Mouse (Mus musculus): ENCODE measurements around the gene Bfar.
A peak's percentile ranks its signal among the peaks of the same experiment; 100 is the strongest.
"Not testable (repeated sequence)": the region's sequence is repeated elsewhere in the genome, so short reads cannot be mapped to it uniquely, and the experiment has no call there.

Bfar gene

DNA sequence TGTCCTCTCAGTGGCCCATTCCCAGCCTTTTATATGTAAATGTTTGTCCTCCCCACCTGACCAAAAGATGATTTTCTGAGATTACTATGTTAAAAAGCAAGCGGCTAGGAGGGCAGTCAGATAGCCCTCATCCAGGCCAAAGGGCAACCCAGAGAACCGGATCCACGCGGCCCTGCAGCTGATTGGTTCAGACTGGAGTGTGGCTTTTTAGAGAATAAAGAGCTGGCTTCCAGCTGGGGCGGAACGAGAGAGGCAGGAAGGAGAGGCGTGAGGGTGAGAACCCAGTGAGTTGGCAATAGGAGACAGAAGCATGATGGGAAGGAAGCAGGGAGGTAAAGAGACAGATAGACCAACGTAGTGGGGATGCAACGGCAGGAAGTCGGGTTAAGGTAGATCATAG is 51.3 kb downstream of the Bfar start:
- DNase-seq, result peak; percentile 20 to 43

DNA sequence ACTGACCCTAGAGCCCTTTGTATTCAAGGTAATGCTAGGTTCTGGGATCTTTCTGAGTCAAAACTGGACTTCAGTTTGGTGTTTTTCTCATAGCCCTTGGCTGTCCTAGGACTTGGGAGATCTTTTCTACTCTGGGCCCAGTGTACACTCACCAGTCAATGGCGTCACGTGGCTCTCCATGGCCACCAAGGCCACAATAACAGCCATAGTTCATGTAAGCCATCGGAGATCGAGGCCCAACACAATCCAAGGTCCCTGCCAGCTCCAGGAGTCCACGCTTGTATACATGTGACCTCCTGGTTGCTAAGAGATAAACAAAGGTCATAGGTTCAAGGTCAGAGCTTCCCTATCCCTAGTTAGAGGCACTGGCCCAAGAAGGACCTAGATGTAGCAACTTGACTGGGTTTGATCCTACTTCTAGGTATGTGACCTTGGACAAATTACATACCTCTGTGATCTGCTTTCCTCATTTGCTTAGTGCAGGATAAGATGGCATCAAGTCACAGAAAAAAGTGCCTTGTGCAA is 56.2 kb downstream of the Bfar start:
- DNase-seq, result no peak

DNA sequence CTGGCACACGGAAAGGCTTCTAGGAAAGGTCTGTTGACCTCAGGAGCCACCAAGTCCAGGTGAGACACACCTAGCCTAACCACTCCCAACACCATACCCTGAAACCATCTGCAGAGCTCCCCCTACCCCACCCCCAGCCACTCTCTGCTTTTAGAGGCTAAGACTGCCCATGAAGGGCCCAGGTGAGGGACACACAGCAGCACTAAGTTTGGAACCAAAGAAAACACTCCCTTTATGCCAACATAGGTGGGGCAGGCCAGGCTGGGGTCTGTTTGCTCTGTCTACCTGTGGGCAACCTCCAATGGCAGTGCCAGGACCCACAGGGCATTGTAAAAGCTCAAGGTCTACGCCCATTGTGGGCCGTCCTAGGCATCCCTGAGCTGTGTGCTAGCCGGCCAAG is 57.8 kb downstream of the Bfar start:
- no peak for DNase-seq

DNA sequence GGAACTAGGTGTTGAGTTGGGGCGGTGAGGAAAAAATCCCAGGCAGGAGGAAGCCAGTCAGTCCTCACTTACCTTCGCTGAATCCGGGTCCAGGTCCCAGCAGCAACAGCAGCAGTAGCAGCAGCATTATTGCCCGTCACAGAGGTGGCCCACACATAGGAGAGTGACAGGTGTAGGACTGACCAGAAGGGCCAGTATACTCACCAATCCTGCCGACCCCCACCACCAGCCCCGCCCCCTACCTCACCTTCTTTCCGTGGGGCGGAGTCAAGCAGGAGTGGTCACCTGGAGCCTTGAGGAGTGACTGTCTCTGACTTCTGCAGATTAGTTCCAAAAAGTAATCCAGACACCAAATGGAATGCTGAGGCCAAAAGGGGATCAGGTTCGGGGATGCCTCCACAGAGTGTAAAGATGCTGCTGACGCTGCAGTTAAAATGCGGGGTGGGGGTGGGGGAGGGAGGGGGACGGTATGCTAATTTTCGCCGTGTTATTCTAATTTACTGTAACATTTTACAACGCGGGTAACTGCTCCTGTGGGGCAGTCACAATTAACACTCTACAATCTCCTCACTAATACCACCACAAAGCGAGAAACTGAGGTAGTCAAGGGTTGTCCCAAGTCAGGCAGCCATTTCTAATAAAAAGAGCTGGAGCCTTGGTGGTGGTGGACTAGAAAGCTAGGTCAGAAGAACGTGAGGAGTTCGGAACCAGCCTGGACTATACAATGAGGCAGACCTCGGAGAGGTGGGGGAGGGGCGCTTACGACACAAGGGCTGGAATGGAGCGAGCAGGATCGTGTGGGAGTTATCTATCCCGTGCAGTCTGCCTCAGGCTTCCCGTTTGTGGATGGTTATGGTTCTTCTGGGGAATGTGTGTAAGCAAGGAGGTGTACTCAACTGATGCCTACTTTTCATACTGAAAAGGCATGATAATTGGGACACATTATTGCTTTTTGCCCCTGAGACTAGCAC is 58.9 kb downstream of the Bfar start, which contains the start of gene Pla2g10:
Gene Pla2g10 (minus strand): TSS at position 699 of the 971 bp plus-strand sequence.
- peak in 1 of 2 experiments; percentile 6 for DNase-seq

DNA sequence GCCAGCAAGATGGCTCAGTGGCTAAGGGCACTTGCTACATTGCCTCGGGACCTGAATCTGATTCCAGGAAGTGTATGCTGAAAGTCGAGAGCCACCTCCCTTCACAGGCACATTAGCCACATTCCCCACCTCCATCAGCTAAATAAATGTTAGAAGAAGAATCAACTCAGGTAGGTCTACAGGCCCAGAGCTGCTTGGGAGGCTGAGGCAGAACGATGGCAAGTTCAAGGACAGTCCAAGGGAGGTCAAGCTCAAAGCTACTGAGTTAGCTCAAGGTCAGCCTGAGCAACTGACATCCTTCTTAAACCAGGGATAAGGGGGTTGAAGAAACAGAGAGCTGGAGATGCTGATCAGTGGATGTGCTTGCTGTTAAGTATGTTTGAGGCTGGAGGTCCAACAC is 61.1 kb downstream of the Bfar start:
- no peak for DNase-seq

DNA sequence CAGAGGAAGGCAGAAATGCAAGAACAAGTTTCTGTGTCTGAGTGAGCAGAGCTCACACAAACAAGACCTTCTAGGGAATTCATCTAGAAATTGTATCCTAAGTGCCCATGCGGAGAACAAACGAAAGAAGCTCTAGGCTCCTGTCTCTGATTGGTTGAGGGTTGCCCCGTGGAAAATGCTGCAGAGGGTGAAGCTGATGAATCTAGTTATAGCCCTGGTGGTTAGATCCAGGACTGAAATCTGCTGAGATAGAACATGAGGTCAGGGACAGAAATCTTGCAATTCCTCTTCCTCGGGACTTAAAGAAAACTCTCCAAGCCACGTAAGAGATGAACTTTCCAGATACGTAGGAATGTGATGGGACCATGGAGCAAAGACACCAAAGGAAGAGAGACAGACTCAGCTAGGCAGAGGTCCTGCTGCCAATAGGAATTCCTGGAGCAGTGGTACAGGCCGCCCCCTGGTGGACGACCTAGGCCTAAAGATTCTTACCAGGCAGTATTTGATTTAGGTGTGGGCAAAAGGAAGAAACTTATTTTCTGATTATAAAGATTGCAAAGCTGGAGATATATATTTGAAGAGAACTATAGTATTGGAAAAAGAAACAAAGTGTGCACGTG is 62.0 kb downstream of the Bfar start:
- DNase-seq, result peak; percentile 76 to 93

DNA sequence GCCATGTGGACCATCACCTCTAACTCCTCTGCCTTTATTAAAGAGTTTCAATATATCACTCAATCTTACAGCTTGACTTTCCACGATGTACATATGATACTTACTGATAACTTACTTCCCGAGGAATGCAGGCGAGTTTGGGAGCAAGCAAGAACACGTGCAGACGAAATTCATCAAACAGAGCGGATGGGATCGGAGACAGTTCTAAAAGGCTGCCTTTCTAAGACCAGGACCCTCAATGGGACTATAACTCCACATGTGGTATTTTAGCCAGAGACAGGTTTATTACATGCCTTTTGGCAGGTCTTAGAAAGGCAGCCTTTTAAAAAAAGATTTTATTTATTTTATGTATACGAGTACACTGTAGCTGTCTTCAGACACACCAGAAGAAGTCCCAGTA is 64.3 kb downstream of the Bfar start:
- no peak for DNase-seq

DNA sequence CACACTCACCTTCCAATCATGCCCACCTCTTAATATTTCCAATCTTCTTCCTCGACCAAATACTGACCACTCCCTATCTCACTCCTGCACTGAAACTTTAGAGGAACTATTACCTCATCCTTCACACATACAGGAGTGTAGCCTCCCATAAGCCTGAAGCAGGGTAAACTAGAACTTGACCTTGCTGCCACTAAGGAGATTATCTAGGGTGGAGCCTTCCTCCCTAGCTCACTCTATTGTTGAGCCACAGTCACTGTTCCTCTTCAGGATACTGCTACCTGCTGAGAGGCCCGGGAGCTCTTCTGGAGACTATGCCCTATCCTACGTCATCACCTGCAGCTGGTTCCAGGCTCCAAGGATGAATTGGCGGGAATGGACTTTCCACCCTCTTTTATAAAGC is 67.4 kb downstream of the Bfar start:
- DNase-seq, result not testable (repeated sequence)

DNA sequence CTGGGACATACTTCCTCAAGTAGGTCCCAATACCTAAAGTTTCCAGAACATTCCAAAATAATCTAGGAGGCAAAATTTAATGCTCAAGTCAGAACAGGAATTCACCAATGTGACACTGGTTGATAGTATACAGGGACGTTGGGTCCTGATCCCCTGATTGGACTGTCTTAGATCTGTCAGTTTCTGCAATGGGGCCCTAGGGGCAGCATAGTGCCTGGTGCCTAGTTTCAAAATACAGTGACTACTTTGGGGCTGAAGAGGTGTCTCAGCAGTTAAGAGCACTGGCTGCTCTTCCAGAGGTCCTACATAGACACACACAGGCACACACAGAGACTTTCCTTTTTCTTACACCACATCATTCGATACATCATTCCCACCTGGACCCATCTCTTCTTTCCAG is 69.2 kb downstream of the Bfar start:
- DNase-seq, result no peak

DNA sequence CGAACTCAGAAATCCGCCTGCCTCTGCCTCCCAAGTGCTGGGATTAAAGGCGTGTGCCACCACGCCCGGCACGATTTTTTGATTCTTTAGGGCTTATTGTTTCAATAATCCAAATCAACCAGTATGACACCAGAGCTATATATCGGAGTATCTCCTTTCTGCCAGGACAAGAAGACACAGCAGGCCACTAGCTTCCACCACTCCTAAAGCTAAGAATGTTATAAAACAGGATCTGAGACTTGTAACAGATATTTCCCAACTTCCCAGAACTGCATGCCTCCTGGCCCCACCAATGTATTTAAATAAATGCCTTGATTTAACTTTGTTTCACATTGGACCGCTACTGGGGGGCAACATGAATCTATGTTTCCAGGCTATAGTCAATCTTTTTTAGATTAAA is 76.0 kb downstream of the Bfar start:
- no peak for DNase-seq

DNA sequence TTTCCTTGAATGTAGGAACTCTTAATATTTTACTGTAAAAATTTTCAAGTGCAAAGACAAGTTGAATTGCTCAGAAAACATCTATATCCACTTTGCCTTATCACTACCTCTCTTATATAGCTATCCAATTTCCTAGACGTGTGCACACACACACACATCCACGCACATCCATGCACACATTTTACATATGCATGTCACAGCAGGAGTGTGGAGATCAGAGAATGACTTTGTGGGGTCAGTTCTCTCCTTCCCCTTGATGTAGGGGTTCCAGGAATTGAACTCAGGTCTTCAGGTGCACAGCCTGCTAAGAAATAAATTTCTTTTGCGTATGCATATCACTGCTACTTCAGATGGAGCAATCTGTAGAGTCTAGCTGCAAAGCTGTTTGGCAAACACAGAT is 76.5 kb downstream of the Bfar start:
- DNase-seq, result no peak

DNA sequence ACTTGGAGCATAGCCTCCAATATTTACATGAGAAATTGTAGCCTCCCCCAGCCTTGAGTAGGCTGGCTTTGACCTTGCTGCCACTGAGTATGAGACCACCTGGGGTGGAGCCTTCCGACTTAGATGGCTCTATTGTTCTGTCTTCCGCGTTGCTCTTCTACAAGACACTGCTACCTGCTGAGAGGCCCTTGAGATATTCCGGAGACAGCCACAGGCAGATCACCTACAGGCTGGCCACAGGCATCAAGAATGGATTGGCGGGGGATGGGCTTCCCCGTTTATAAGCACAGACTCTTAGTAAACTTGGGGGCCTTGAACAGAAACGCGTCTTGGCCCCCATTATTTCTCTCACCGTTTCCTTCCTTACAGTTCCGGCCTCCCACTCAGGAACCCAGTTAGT is 77.2 kb downstream of the Bfar start:
- DNase-seq, result not testable (repeated sequence)

DNA sequence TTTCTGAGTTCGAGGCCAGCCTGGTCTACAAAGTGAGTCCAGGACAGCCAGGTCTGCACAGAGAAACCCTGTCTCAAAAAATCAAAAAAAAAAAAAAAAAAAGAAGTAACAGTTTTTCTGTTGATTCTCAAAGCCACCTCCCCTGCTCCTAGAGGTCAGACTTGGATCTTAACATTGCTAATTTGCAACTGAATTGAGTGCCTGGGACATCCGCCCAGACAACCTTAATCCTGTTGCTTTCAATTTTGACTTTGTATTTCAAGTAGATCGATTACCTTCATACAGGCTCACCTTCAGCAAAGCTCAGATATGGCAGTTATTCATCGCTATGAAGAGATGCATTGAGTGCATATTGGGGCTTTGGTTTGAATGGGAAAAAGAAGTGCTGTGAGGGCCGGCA is 77.6 kb downstream of the Bfar start:
- no peak for DNase-seq

DNA sequence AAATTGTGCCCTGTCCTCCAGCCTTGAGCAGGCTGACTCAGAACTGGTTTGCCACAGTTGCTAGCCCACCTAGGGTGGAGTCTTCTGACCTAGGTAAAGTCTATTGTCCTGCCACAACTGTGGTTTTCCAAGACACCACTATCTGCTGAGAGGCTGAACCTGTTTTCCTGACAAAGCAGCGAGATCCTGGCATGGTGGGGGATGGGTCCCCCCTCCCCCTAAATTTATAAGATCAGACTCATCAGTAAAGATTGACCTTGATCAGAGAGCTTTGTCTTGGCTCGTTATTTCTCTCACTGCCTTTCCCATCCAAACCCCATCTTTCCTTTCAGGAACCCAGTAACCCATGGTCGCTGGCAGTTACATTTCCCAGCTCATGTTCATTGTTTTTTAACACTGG is 78.3 kb downstream of the Bfar start:
- DNase-seq, result no peak

DNA sequence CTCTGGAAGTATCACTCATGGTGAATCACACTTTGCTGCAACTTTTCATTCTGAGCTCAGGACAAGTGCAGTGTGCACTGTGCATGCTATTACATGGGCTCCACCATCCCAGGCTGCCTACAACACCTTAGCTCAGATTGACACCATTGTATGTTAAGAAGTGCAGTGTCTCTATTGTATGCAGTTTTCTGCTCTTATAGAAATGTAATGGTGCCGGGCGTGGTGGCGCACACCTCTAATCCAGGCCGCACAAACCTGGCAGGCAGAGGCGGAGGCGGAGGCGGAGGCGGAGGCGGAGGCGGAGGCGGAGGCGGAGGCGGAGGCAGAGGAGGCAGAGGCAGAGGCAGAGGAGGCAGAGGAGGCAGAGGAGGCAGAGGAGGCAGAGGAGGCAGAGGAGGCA is 79.0 kb downstream of the Bfar start:
- no peak for DNase-seq

Data from kidney, postnatal 36 days (tissue).